Mouse (Mus musculus) limb, embryonic 11.5 days (tissue): Measurements from ENCODE around the gene Psmd9. TPM values are rescaled to one million over a fixed set of nuclear protein-coding genes. Genes with fewer than 3 reads are reported as not detected.

Experiments
- ATAC-seq: fragments of 200-750 bp; cut with Nextera tagmentation; 2 replicates; pipeline ENCODE4 v1.8.0; 2017; ENCODE audit warnings: low read depth; ENCODE audit not compliant: insufficient number of reproducible peaks, low FRiP score, low TSS enrichment
- DNase-seq: peaks from one replicate; pipeline ENCODE4 v3.0.0-alpha.2; 2015; ENCODE audit warnings: low spot score
- H3K27ac ChIP-seq: fragments of 300-500 bp; sonication (generic); replicated peaks from 2 replicates; pipeline ENCODE4 v1.5.1; 2014; ENCODE audit warnings: low read depth, mild to moderate bottlenecking, low read length
- H3K27me3 ChIP-seq: fragments of 300-500 bp; sonication (generic); 2 replicates; pipeline ENCODE4 v1.6.1; 2014; ENCODE audit warnings: mild to moderate bottlenecking, low read length, mixed read lengths; ENCODE audit not compliant: control insufficient read depth, insufficient read depth
- H3K36me3 ChIP-seq: fragments of 300-500 bp; sonication (generic); 2 replicates; pipeline ENCODE4 v1.6.1; 2014; ENCODE audit warnings: mild to moderate bottlenecking, low read length, moderate library complexity, mixed read lengths; ENCODE audit not compliant: control insufficient read depth, insufficient read depth
- H3K4me1 ChIP-seq: fragments of 300-500 bp; sonication (generic); 2 replicates; pipeline ENCODE4 v1.6.1; 2014; ENCODE audit warnings: low read length, mixed read lengths; ENCODE audit not compliant: control insufficient read depth, insufficient read depth
- H3K4me2 ChIP-seq: fragments of 300-500 bp; sonication (generic); 2 replicates; pipeline ENCODE4 v1.6.1; 2014; ENCODE audit warnings: low read depth, mild to moderate bottlenecking, moderate library complexity; ENCODE audit not compliant: severe bottlenecking
- H3K4me3 ChIP-seq: fragments of 300-500 bp; sonication (generic); 2 replicates; pipeline ENCODE4 v1.5.1; 2014; ENCODE audit warnings: low read depth, low read length
- H3K9ac ChIP-seq: fragments of 300-500 bp; sonication (generic); 2 replicates; pipeline ENCODE4 v1.6.1; 2014; ENCODE audit warnings: mild to moderate bottlenecking, low read length
- H3K9me3 ChIP-seq: fragments of 300-500 bp; sonication (generic); 2 replicates; pipeline ENCODE4 v1.6.1; 2016; ENCODE audit warnings: low read length; ENCODE audit not compliant: control insufficient read depth
- WGBS: fragments of 180-500 bp; shearing (Covaris S2); extraction: QIAGEN DNeasy Blood & Tissue Kit; methylation state at CpG from one replicate; pipeline ENCODE4 v1.1.7; 2014; 5-methylcytosine and 5-hydroxymethylcytosine counted together
- polyA plus RNA-seq: library from polyadenylated mRNA; unstranded; fragments of >200 nt; fragmentation: Nextera tagmentation; extraction: Ambion mirVana; gene quantifications from 2 replicates; pipeline ENCODE4 v1.2.1, GENCODE M21; 2014

Psmd9 gene
- polyA plus RNA-seq, 1 experiment from 2014 or later, result 85.8 TPM

- Histone ChIP-seq H3K9ac (no peak overlapping the region), H3K27ac (no peak overlapping the region), H3K9me3 (no peaks in the 10 kb centered on the region), H3K4me1 (0 out of 2 replicates have a peak, but pooled peaks cover 3% of the 10 kb centered on the region), H3K36me3 (no peaks in the 10 kb centered on the region), H3K4me2 (no peak overlapping the region), H3K27me3 (no peaks in the 10 kb centered on the region), H3K4me3 (no peak overlapping the region)
- 88% methylated on average over 7 of the region's 7 CpGs for WGBS
- ATAC-seq (no peak), DNase-seq (no peak)
Measured at GRCm38 (mm10) chr5:123226851-123227250, 57.6 kb downstream of the Psmd9 start.

GRCm38 (mm10) chr5:123227762-123228523 is 58.7 kb downstream of the Psmd9 start:
- H3K9ac ChIP-seq, result peak overlapping the region; percentile 88
- H3K4me2 ChIP-seq, result peak overlapping the region; percentile 66
- no peaks in the 10 kb centered on the region for H3K36me3 ChIP-seq
- 2% methylated on average over 42 of the region's 42 CpGs for WGBS
- H3K9me3 ChIP-seq, result no peaks in the 10 kb centered on the region
- no peak overlapping the region for H3K27ac ChIP-seq
- peak overlapping the region; percentile 88 for H3K4me3 ChIP-seq
- ATAC-seq (peak; percentile 75; the same call in 1 of the 2 replicates), DNase-seq (peak; percentile 95)
- H3K27me3 ChIP-seq, result no peaks in the 10 kb centered on the region
- H3K4me1 ChIP-seq, result 0 out of 2 replicates have a peak, but pooled peaks cover 3% of the 10 kb centered on the region

- WGBS, result 4% methylated on average over 15 of the region's 15 CpGs
- Histone ChIP-seq H3K4me2 (peak overlapping the region; percentile 66), H3K4me3 (peak overlapping the region; percentile 88), H3K27me3 (no peaks in the 10 kb centered on the region), H3K9me3 (no peaks in the 10 kb centered on the region), H3K4me1 (0 out of 2 replicates have a peak, but pooled peaks cover 3% of the 10 kb centered on the region), H3K9ac (peak overlapping the region; percentile 88), H3K36me3 (no peaks in the 10 kb centered on the region), H3K27ac (no peak overlapping the region)
- DNase-seq (no peak), ATAC-seq (no peak)
Measured at GRCm38 (mm10) chr5:123228524-123228922, 59.3 kb downstream of the Psmd9 start.

GRCm38 (mm10) chr5:123229296-123229695 is 60.1 kb downstream of the Psmd9 start:
- Histone ChIP-seq H3K4me1 (0 out of 2 replicates have a peak, but pooled peaks cover 3% of the 10 kb centered on the region), H3K4me2 (no peak overlapping the region), H3K36me3 (no peaks in the 10 kb centered on the region), H3K4me3 (no peak overlapping the region), H3K9ac (no peak overlapping the region), H3K27me3 (no peaks in the 10 kb centered on the region), H3K27ac (no peak overlapping the region), H3K9me3 (no peaks in the 10 kb centered on the region)
- ATAC-seq (no peak), DNase-seq (no peak)
- WGBS, result 93% methylated on average over 6 of the region's 6 CpGs

- ATAC-seq, result no peak
- H3K36me3 ChIP-seq, result peaks cover 2% of the 10 kb centered on the region; the same call in 1 of the 2 replicates
Measured at GRCm38 (mm10) chr5:123232180-123232579, 63.0 kb downstream of the Psmd9 start.

GRCm38 (mm10) chr5:123235731-123236130 is 66.5 kb downstream of the Psmd9 start:
- Histone ChIP-seq H3K27me3 (no peaks in the 10 kb centered on the region), H3K36me3 (peaks cover 2% of the 10 kb centered on the region; the same call in 1 of the 2 replicates), H3K9ac (no peak overlapping the region), H3K4me3 (no peak overlapping the region), H3K9me3 (no peaks in the 10 kb centered on the region), H3K4me2 (no peak overlapping the region), H3K27ac (no peak overlapping the region), H3K4me1 (no peaks in the 10 kb centered on the region)
- ATAC-seq (no peak), DNase-seq (peak; percentile 72)
- WGBS, result 76% methylated on average over 2 of the region's 2 CpGs

More at GRCm38 (mm10) chr5:123232180-123232579, 63.0 kb downstream of the Psmd9 start:
- H3K4me2 ChIP-seq, result no peak overlapping the region
- H3K4me3 ChIP-seq, result no peak overlapping the region
- no peak overlapping the region for H3K27ac ChIP-seq
- H3K4me1 ChIP-seq, result 0 out of 2 replicates have a peak, but pooled peaks cover 3% of the 10 kb centered on the region
- DNase-seq, result no peak
- no peak overlapping the region for H3K9ac ChIP-seq
- 96% methylated on average over 2 of the region's 2 CpGs for WGBS
- H3K27me3 ChIP-seq, result no peaks in the 10 kb centered on the region
- H3K9me3 ChIP-seq, result no peaks in the 10 kb centered on the region

GRCm38 (mm10) chr5:123236426-123236825 is 67.2 kb downstream of the Psmd9 start:
- peaks cover 2% of the 10 kb centered on the region; the same call in 1 of the 2 replicates for H3K36me3 ChIP-seq
- WGBS, result 94% methylated on average over 9 of the region's 9 CpGs
- no peak for ATAC-seq

GRCm38 (mm10) chr5:123239501-123239900 is 70.3 kb downstream of the Psmd9 start:
- ATAC-seq (no peak), DNase-seq (no peak)
- Histone ChIP-seq H3K4me2 (no peak overlapping the region), H3K36me3 (peaks cover 2% of the 10 kb centered on the region), H3K4me1 (no peaks in the 10 kb centered on the region), H3K4me3 (no peak overlapping the region), H3K9ac (no peak overlapping the region), H3K9me3 (no peaks in the 10 kb centered on the region), H3K27ac (no peak overlapping the region), H3K27me3 (no peaks in the 10 kb centered on the region)
- WGBS, result 93% methylated on average over 11 of the region's 11 CpGs

More at GRCm38 (mm10) chr5:123236426-123236825, 67.2 kb downstream of the Psmd9 start:
- H3K9me3 ChIP-seq, result no peaks in the 10 kb centered on the region
- no peak overlapping the region for H3K4me3 ChIP-seq
- DNase-seq, result no peak
- H3K4me1 ChIP-seq, result no peaks in the 10 kb centered on the region
- H3K4me2 ChIP-seq, result no peak overlapping the region
- H3K27me3 ChIP-seq, result no peaks in the 10 kb centered on the region
- no peak overlapping the region for H3K9ac ChIP-seq
- H3K27ac ChIP-seq, result no peak overlapping the region
